Mouse (Mus musculus) stomach, postnatal 0 days (tissue): ENCODE measurements around the gene Hoga1.

Experiments used
- CTCF ChIP-seq: IDR thresholded peaks from 2 replicates; pipeline ENCODE4 v1.5.1; 2016; ENCODE audit warnings: antibody characterized with exemption, low read depth, mild to moderate bottlenecking, moderate library complexity
- EP300 ChIP-seq: optimal IDR thresholded peaks from 2 replicates; pipeline ENCODE3; 2016; ENCODE audit warnings: antibody characterized with exemption

DNA sequence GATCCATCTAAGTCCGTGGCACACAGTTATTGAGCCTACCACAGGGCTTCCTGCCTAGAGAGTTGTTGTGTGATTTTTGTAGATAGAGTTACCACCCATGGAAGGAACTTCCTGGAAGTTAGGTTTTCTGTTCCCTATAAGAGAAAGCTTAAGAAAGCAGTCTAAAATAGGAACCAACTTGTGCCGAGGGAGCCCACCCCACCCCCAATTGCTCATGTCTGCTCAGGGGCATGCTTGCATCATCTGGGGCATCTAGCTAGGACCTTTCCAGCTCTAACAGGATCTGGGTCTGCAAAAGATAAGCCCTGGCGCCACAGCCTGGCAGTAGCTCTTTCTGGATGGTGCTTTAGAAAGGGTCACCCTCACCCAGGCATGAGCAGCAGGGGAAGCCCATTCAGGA, 39.8 kb upstream of the Hoga1 start:
- TF ChIP-seq CTCF (no peak), EP300 (no peak)
